Mouse (Mus musculus) mammary gland, adult 2 months (tissue): ENCODE data around the gene Maged1. TPM values are rescaled to one million over a fixed set of nuclear protein-coding genes. Genes with fewer than 3 reads are reported as not detected.

ENCODE experiments used
- polyA plus RNA-seq: library from polyadenylated mRNA; depleted of rRNA; stranded (reverse); fragments of >200 nt; gene quantifications from 2 replicates; pipeline ENCODE4 v1.2.3, GENCODE M21; 2012; ENCODE audit warnings: low replicate concordance; rRNA removed

Maged1 gene
- 223 and 245 TPM in 2 replicates for polyA plus RNA-seq

DNA sequence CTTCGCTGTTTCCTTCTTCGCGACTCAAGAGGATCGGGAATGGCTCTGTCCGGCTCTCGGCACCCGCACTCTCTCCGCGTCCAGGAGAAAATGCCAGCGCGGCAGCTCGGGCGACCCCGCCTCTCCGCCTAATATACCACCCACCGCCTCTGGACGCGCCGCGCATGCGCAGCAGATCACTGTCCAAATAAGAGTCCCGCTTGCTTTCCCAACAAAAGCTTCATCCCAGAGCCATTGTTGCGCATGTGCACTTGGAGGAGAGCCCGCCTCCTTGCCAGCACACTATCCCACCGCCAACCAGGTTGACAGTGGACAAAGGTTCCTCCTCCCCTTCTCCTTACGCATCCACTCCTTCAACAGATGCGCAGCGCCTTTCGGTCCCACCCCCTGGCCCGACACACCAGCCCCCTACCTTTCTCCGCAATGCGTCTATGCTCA, at the start of gene Maged1:
Gene Maged1, minus strand, starts transcription at position 226 of the 438 bp plus-strand sequence.

Other genes starting within 250 kb of the Maged1 start
- gene Fam90a1b, start 175.4 kb downstream of the Maged1 start, polyA plus RNA-seq: not detected in 2 replicates
- gene Apoo, start 175.0 kb downstream of the Maged1 start, polyA plus RNA-seq: 4.7 and 15.5 TPM in 2 replicates
- gene Gspt2, start 93.9 kb upstream of the Maged1 start, polyA plus RNA-seq: 2.5 and 4.6 TPM in 2 replicates
- gene Zxdb, start 182.4 kb upstream of the Maged1 start, polyA plus RNA-seq: 2.4 and 2.8 TPM in 2 replicates